Comparison of ENCODE assay signal across 10 mouse cellular contexts in genomic region chr2:181623401-181623800, GRCm38 (mm10). TPM values are rescaled to one million over a fixed set of nuclear protein-coding genes. Genes with fewer than 3 reads are reported as not detected.
DNase-seq lines count a peak whose midpoint lies in the region; ATAC-seq and TF ChIP-seq lines count a peak whose summit lies in the region.
"Had no signal": no experiment of that assay in that cellular context is flagged by ENCODE, and none has a peak within 500 bp of the region (broad histone marks: within the 10 kb centered on the region; RNA-seq: fewer than 3 reads in every experiment).

No protein-coding gene starts in this region.

- DNase-seq in cerebellum, adult 18-20 months = peak; percentile 25 to 41
- no peak for DNase-seq in cerebellum, adult 11-12 months
- DNase-seq in layer of hippocampus, adult 2 months (ENCODE audit: low spot score in 2 of 2) = peak in 1 of 2 experiments; percentile 32
- no peak for DNase-seq in layer of hippocampus, postnatal 25 days (ENCODE audit: extremely low spot score in 1 of 2, low spot score in 1 of 2)
- DNase-seq in A20 (ENCODE audit: low read depth, low spot score) = peak; percentile 35
- peak; percentile 41 for DNase-seq in kidney, postnatal 0 days (ENCODE audit: low spot score)
- DNase-seq in urinary bladder, postnatal 25 days (ENCODE audit: low spot score) = no peak

- ATAC-seq in kidney, postnatal 0 days (replicated peaks; ENCODE audit: low FRiP score, low read depth) = no peak
- no peak for ATAC-seq in erythroid progenitor cell, adult 5-6 weeks (replicated peaks; ENCODE audit: low FRiP score, poor library complexity, severe bottlenecking)

- no peaks in the 10 kb centered on the region for H3K4me1 ChIP-seq in kidney, postnatal 0 days (replicated peaks; ENCODE audit: insufficient read depth, low read length)
- H3K4me1 ChIP-seq: hindbrain, embryonic 10.5 days had no signal

- no peak overlapping the region for H3K27ac ChIP-seq in layer of hippocampus, adult 2 months
- no peak overlapping the region for H3K27ac ChIP-seq in kidney, postnatal 0 days
- H3K27ac ChIP-seq: hindbrain, embryonic 10.5 days had no signal

- H3K9me3 ChIP-seq in kidney, postnatal 0 days (replicated peaks; ENCODE audit: low read length) = no peaks in the 10 kb centered on the region
- H3K9me3 ChIP-seq: hindbrain, embryonic 10.5 days had no signal

- H3K36me3 ChIP-seq in kidney, postnatal 0 days (ENCODE audit: insufficient read depth, low read length) = peaks cover 26% of the 10 kb centered on the region

- H3K9ac ChIP-seq in kidney, postnatal 0 days (ENCODE audit: low read depth, low read length) = no peak overlapping the region

- no peak overlapping the region for H3K4me2 ChIP-seq in kidney, postnatal 0 days (ENCODE audit: low read length)

- peak; percentile 83 for TF ChIP-seq CTCF in layer of hippocampus, adult 2 months (conservative IDR thresholded peaks at IDR 0.05)
- TF ChIP-seq CTCF in kidney, postnatal 0 days (IDR thresholded peaks at IDR 0.05; ENCODE audit: low read depth) = peak; percentile 62

- H3K4me3 ChIP-seq in layer of hippocampus, adult 2 months = no peak overlapping the region
- no peak overlapping the region for H3K4me3 ChIP-seq in kidney, postnatal 0 days (replicated peaks; ENCODE audit: low read depth, low read length)
- H3K4me3 ChIP-seq: hindbrain, embryonic 10.5 days had no signal

- H3K27me3 ChIP-seq in kidney, postnatal 0 days (ENCODE audit: insufficient read depth, low read length) = no peaks in the 10 kb centered on the region

RNA-seq across cellular contexts. Expression of gene Samd10, which starts 24.4 kb away (rescaled TPM):
- 10 to 100 TPM; 11.9 to 12.2 TPM for total RNA-seq in layer of hippocampus, adult 2 months (2021)
- total RNA-seq in layer of hippocampus, postnatal 25 days (2021) = 10 to 100 TPM; 11.7 to 14.2 TPM
- 26.9 and 27.4 TPM in 2 replicates for polyA plus RNA-seq in kidney, postnatal 0 days (2015; fragmentation: Nextera tagmentation; extraction: Ambion mirVana)
- total RNA-seq in erythroid progenitor cell, adult 5-6 weeks (2015; ENCODE audit: low replicate concordance) = 4.0 TPM in 1 of 2 replicates, not detected in the other
- total RNA-seq in erythroid progenitor cell, adult 5-6 weeks (2017; ENCODE audit: low replicate concordance) = 0.08 and 0.77 TPM in 2 replicates

RNA-seq across cellular contexts. Expression of gene Zfp512b, which starts 30.8 kb away (rescaled TPM):
- 100 to 1,000 TPM; 102 to 103 TPM for total RNA-seq in layer of hippocampus, adult 2 months (2021)
- total RNA-seq in layer of hippocampus, postnatal 25 days (2021) = 100 to 1,000 TPM in 1 of 2 experiments, 10 to 100 TPM in 1; 82.8 to 114 TPM
- 30.0 and 30.3 TPM in 2 replicates for polyA plus RNA-seq in kidney, postnatal 0 days (2015; fragmentation: Nextera tagmentation; extraction: Ambion mirVana)
- 2.5 and 14.8 TPM in 2 replicates for total RNA-seq in erythroid progenitor cell, adult 5-6 weeks (2015; ENCODE audit: low replicate concordance)
- 0.39 and 4.2 TPM in 2 replicates for total RNA-seq in erythroid progenitor cell, adult 5-6 weeks (2017; ENCODE audit: low replicate concordance)

RNA-seq across cellular contexts. Expression of gene Prpf6, which starts 31.7 kb away (rescaled TPM):
- total RNA-seq in layer of hippocampus, adult 2 months (2021) = 10 to 100 TPM; 57.2 to 57.3 TPM
- 10 to 100 TPM; 57.9 to 58.8 TPM for total RNA-seq in layer of hippocampus, postnatal 25 days (2021)
- 46.3 and 52.2 TPM in 2 replicates for polyA plus RNA-seq in kidney, postnatal 0 days (2015; fragmentation: Nextera tagmentation; extraction: Ambion mirVana)
- total RNA-seq in erythroid progenitor cell, adult 5-6 weeks (2015; ENCODE audit: low replicate concordance) = 11.7 and 13.0 TPM in 2 replicates
- total RNA-seq in erythroid progenitor cell, adult 5-6 weeks (2017; ENCODE audit: low replicate concordance) = 28.1 and 33.1 TPM in 2 replicates

RNA-seq across cellular contexts. Expression of gene Gm29797, which starts 33.4 kb away (rescaled TPM):
- 1 to 10 TPM in 1 of 2 experiments, under 1 TPM in 1; 0.83 to 1.4 TPM for total RNA-seq in layer of hippocampus, adult 2 months (2021)
- 1 to 10 TPM in 1 of 2 experiments, under 1 TPM in 1; 0.49 to 1.0 TPM for total RNA-seq in layer of hippocampus, postnatal 25 days (2021)
- not detected in 2 replicates for polyA plus RNA-seq in kidney, postnatal 0 days (2015; fragmentation: Nextera tagmentation; extraction: Ambion mirVana)
- not detected in 2 replicates for total RNA-seq in erythroid progenitor cell, adult 5-6 weeks (2015; ENCODE audit: low replicate concordance)
- not detected in 2 replicates for total RNA-seq in erythroid progenitor cell, adult 5-6 weeks (2017; ENCODE audit: low replicate concordance)
- polyA plus RNA-seq: hindbrain, embryonic 10.5 days; spleen, adult 2 months had no signal

RNA-seq across cellular contexts. Expression of gene Uckl1, which starts 38.7 kb away (rescaled TPM):
- total RNA-seq in layer of hippocampus, adult 2 months (2021) = 10 to 100 TPM; 68.2 to 73.8 TPM
- total RNA-seq in layer of hippocampus, postnatal 25 days (2021) = 10 to 100 TPM; 53.3 to 73.1 TPM
- polyA plus RNA-seq in kidney, postnatal 0 days (2015; fragmentation: Nextera tagmentation; extraction: Ambion mirVana) = 45.6 and 46.5 TPM in 2 replicates
- 26.4 and 37.1 TPM in 2 replicates for total RNA-seq in erythroid progenitor cell, adult 5-6 weeks (2015; ENCODE audit: low replicate concordance)
- total RNA-seq in erythroid progenitor cell, adult 5-6 weeks (2017; ENCODE audit: low replicate concordance) = 15.2 and 30.2 TPM in 2 replicates

Comparison
In these comparisons a context has a peak if more than half of its experiments do, and no peak if none do; other contexts are left out.
1. DNase-seq: peak in cerebellum, adult 18-20 months (2 of 2), A20 (single experiment) and kidney, postnatal 0 days (single experiment); none in cerebellum, adult 11-12 months (single experiment), layer of hippocampus, postnatal 25 days (0 of 2) and urinary bladder, postnatal 25 days (single experiment).
2. RNA of gene Zfp512b, which starts 30.8 kb away (total RNA-seq): 82.8 to 114 TPM in layer of hippocampus, postnatal 25 days and 102 to 103 TPM in layer of hippocampus, adult 2 months; 0.39 to 14.8 TPM in erythroid progenitor cell, adult 5-6 weeks; every median in the first group is over 4 times any median in the second.